Mouse (Mus musculus) heart, embryonic 11.5 days (tissue): ENCODE measurements around the gene Palb2. TPM values are rescaled to one million over a fixed set of nuclear protein-coding genes. Genes with fewer than 3 reads are reported as not detected.

Experiments
- ATAC-seq: fragments of 200-750 bp; cut with Nextera tagmentation; replicated peaks from 2 replicates; pipeline ENCODE4 v1.8.0; 2017; ENCODE audit warnings: moderate library complexity; ENCODE audit not compliant: insufficient number of reproducible peaks, low FRiP score, low TSS enrichment
- H3K27ac ChIP-seq: fragments of 300-500 bp; sonication (generic); 2 replicates; pipeline ENCODE4 v1.5.1; 2014; ENCODE audit warnings: mild to moderate bottlenecking, low read depth, low read length
- H3K27me3 ChIP-seq: fragments of 300-500 bp; sonication (generic); 2 replicates; pipeline ENCODE4 v1.6.1; 2014; ENCODE audit warnings: mild to moderate bottlenecking, low read length, mixed read lengths; ENCODE audit not compliant: control insufficient read depth, insufficient read depth
- H3K36me3 ChIP-seq: fragments of 300-500 bp; sonication (generic); 2 replicates; pipeline ENCODE4 v1.6.1; 2014; ENCODE audit warnings: mild to moderate bottlenecking, low read length, moderate library complexity, mixed read lengths; ENCODE audit not compliant: control insufficient read depth, insufficient read depth
- H3K4me1 ChIP-seq: fragments of 300-500 bp; sonication (generic); 2 replicates; pipeline ENCODE4 v1.6.1; 2014; ENCODE audit warnings: low read length; ENCODE audit not compliant: control insufficient read depth, insufficient read depth
- H3K4me2 ChIP-seq: fragments of 300-500 bp; sonication (generic); 2 replicates; pipeline ENCODE4 v1.6.1; 2014; ENCODE audit warnings: mild to moderate bottlenecking, moderate library complexity
- H3K4me3 ChIP-seq: fragments of 300-500 bp; sonication (generic); 2 replicates; pipeline ENCODE4 v1.5.1; 2014; ENCODE audit warnings: low read depth, low read length
- H3K9ac ChIP-seq: fragments of 300-500 bp; sonication (generic); 2 replicates; pipeline ENCODE4 v1.6.1; 2014; ENCODE audit warnings: mild to moderate bottlenecking, low read depth, low read length, moderate library complexity
- H3K9me3 ChIP-seq: fragments of 300-500 bp; sonication (generic); replicated peaks from 2 replicates; pipeline ENCODE4 v1.6.1; 2016; ENCODE audit warnings: low read length; ENCODE audit not compliant: control insufficient read depth
- WGBS: fragments of 180-500 bp; shearing (Covaris S2); extraction: QIAGEN DNeasy Blood & Tissue Kit; methylation state at CpG from one replicate; pipeline ENCODE4 v1.1.7; 2014; ENCODE audit not compliant: insufficient replicate concordance; 5-methylcytosine and 5-hydroxymethylcytosine counted together
- polyA plus RNA-seq: library from polyadenylated mRNA; unstranded; fragments of >200 nt; fragmentation: Nextera tagmentation; extraction: Ambion mirVana; gene quantifications from 2 replicates; pipeline ENCODE4 v1.2.1, GENCODE M21; 2014

Gene Palb2
- polyA plus RNA-seq, result 12.6 and 13.9 TPM in 2 replicates

DNA sequence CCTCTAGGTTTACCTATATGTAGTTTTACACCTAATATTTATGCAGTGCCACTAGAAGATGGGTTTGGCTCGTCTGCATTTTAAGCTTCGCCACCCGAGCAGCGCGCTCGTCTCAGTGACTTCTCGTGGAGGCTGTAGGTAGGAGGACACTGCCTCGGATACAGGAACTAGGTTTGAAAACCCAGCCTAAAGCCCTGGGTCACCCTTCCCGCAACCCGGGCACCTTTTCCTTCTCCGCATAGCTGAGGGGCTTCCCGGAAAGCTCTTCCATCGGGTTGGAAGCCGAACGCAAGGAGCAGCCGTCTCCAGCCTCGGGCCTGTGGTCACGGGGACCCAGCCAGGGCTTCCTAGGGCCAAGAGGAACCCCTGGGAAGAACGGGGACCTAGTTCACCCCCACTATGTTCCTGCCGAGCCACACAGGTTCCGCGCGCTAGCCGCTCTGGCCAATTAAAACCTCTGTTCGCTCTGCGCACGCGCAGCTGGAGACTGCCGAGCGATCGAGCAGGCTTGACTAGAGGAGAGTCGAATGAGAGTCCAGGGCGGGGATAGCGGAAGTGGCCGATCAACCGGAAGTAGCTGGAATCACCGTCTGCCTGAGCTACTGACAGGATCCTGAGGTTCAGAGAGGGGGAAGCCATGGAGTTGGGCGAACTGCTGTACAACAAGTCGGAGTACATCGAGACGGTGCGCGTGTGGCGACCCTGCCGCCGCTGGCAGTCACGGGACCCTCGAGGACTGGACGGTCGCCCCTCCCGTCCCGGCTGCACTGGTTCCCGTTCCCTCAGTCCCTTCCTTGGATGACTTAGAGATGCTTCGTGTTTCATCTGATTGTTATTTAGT lies at the start of gene Palb2, which contains the start of gene Dctn5:
TSS of gene Palb2 (minus strand) at position 489 of the 841 bp plus-strand sequence.
TSS of gene Dctn5 (plus strand) at position 545 of the 841 bp plus-strand sequence.
- Histone ChIP-seq H3K27ac (peak within 1 kb of the TSS; percentile 57; the same call in 1 of the 2 replicates), H3K27me3 (no peaks in the 10 kb centered on the region), H3K4me1 (0 out of 2 replicates have a peak, but pooled peaks cover 3% of the 10 kb centered on the region), H3K4me2 (peak within 1 kb of the TSS; percentile 73), H3K36me3 (peaks cover 2% of the 10 kb centered on the region), H3K9me3 (no peaks in the 10 kb centered on the region), H3K9ac (peak within 1 kb of the TSS; percentile 82), H3K4me3 (peak within 1 kb of the TSS; percentile 68)
- WGBS, result under 1% methylated on average over 54 of the region's 54 CpGs
- ATAC-seq, result peak; percentile 98

GRCm38 (mm10) chr7:122180720-122181119 lies 47.9 kb upstream of the Palb2 start:
- no peak overlapping the region for H3K4me3 ChIP-seq
- no peaks in the 10 kb centered on the region for H3K27me3 ChIP-seq
- H3K9ac ChIP-seq, result no peak overlapping the region
- H3K4me1 ChIP-seq, result no peaks in the 10 kb centered on the region
- no peaks in the 10 kb centered on the region for H3K36me3 ChIP-seq
- H3K9me3 ChIP-seq, result no peaks in the 10 kb centered on the region
- H3K27ac ChIP-seq, result no peak overlapping the region
- ATAC-seq, result no peak
- 81% methylated on average over 7 of the region's 7 CpGs for WGBS
- no peak overlapping the region for H3K4me2 ChIP-seq

DNA sequence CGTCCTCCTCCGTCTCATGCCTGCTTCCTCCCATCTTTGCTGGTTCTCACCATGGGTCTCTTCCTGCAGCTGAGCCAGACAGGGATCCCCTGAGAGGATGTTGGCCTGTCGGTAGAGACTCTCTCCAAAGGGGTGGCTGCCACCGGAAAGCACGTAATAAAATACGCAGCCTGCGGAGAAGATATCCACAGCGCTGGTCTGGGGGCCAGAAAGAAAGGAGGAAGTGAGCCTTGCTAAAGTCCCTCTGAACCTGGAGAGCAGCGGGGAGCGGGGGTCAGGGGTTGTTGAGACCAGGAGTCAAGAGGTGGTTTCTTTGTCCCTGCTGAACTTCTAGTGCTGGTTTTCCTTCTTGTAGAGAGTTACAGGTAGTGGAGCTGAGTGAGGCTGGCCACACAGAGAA lies 38.8 kb upstream of the Palb2 start:
- ATAC-seq, result no peak
- Histone ChIP-seq H3K27ac (no peak overlapping the region), H3K9me3 (no peaks in the 10 kb centered on the region), H3K36me3 (peaks cover 31% of the 10 kb centered on the region), H3K4me2 (no peak overlapping the region), H3K9ac (no peak overlapping the region), H3K4me3 (no peak overlapping the region), H3K27me3 (no peaks in the 10 kb centered on the region), H3K4me1 (no peaks in the 10 kb centered on the region)
- WGBS, result 76% methylated on average over 10 of the region's 10 CpGs

- peaks cover 40% of the 10 kb centered on the region for H3K36me3 ChIP-seq
- no peaks in the 10 kb centered on the region for H3K9me3 ChIP-seq
- no peak overlapping the region for H3K27ac ChIP-seq
- ATAC-seq, result no peak
- no peak overlapping the region for H3K4me3 ChIP-seq
- whole genome bisulfite sequencing, result 84% methylated on average over 6 of the region's 6 CpGs
- no peaks in the 10 kb centered on the region for H3K27me3 ChIP-seq
- H3K9ac ChIP-seq, result no peak overlapping the region
- H3K4me1 ChIP-seq, result no peaks in the 10 kb centered on the region
- H3K4me2 ChIP-seq, result no peak overlapping the region
These were observed 37.9 kb upstream of the Palb2 start for GRCm38 (mm10) chr7:122170705-122171104.

GRCm38 (mm10) chr7:122167203-122167602 lies 34.4 kb upstream of the Palb2 start:
- H3K4me2 ChIP-seq, result no peak overlapping the region
- ATAC-seq, result no peak
- H3K27me3 ChIP-seq, result no peaks in the 10 kb centered on the region
- H3K36me3 ChIP-seq, result peaks cover 59% of the 10 kb centered on the region
- H3K9ac ChIP-seq, result no peak overlapping the region
- WGBS, result 91% methylated on average over 7 of the region's 7 CpGs
- H3K4me1 ChIP-seq, result no peaks in the 10 kb centered on the region
- H3K27ac ChIP-seq, result no peak overlapping the region
- H3K4me3 ChIP-seq, result no peak overlapping the region
- H3K9me3 ChIP-seq, result no peaks in the 10 kb centered on the region

DNA sequence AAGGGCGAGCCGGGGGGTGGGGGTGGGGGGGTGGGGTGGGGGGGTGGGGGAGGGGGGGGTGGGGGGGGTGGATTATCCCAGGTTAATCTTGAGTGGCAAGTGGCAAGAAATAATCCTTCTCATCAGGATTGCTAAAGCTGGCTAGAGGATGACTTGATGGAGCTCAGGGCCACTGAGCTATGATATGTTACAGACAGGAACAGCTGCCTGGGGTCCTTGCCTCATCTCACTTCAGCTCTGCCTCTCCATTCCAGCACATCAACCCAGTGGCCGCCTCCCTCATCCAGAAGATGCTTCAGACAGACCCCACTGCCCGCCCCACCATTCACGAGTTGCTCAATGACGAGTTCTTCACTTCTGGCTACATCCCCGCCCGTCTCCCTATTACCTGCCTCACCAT lies 31.0 kb upstream of the Palb2 start:
- H3K9ac ChIP-seq, result no peak overlapping the region
- H3K9me3 ChIP-seq, result no peaks in the 10 kb centered on the region
- no peak overlapping the region for H3K27ac ChIP-seq
- H3K4me1 ChIP-seq, result peaks cover 14% of the 10 kb centered on the region
- no peak for ATAC-seq
- no peak overlapping the region for H3K4me3 ChIP-seq
- H3K36me3 ChIP-seq, result peaks cover 51% of the 10 kb centered on the region
- 94% methylated on average over 7 of the region's 8 CpGs for WGBS
- no peak overlapping the region for H3K4me2 ChIP-seq
- H3K27me3 ChIP-seq, result no peaks in the 10 kb centered on the region

- peak overlapping the region; percentile 68 for H3K4me3 ChIP-seq
- H3K27ac ChIP-seq, result peak overlapping the region; percentile 42
- H3K27me3 ChIP-seq, result no peaks in the 10 kb centered on the region
- 2% methylated on average over 12 of the region's 12 CpGs for WGBS
- H3K36me3 ChIP-seq, result peaks cover 23% of the 10 kb centered on the region
- ATAC-seq, result no peak
- no peaks in the 10 kb centered on the region for H3K9me3 ChIP-seq
- H3K4me2 ChIP-seq, result peak overlapping the region; percentile 86
- peaks cover 21% of the 10 kb centered on the region for H3K4me1 ChIP-seq
- H3K9ac ChIP-seq, result peak overlapping the region; percentile 81
These were observed 27.3 kb upstream of the Palb2 start for GRCm38 (mm10) chr7:122160037-122160436.

DNA sequence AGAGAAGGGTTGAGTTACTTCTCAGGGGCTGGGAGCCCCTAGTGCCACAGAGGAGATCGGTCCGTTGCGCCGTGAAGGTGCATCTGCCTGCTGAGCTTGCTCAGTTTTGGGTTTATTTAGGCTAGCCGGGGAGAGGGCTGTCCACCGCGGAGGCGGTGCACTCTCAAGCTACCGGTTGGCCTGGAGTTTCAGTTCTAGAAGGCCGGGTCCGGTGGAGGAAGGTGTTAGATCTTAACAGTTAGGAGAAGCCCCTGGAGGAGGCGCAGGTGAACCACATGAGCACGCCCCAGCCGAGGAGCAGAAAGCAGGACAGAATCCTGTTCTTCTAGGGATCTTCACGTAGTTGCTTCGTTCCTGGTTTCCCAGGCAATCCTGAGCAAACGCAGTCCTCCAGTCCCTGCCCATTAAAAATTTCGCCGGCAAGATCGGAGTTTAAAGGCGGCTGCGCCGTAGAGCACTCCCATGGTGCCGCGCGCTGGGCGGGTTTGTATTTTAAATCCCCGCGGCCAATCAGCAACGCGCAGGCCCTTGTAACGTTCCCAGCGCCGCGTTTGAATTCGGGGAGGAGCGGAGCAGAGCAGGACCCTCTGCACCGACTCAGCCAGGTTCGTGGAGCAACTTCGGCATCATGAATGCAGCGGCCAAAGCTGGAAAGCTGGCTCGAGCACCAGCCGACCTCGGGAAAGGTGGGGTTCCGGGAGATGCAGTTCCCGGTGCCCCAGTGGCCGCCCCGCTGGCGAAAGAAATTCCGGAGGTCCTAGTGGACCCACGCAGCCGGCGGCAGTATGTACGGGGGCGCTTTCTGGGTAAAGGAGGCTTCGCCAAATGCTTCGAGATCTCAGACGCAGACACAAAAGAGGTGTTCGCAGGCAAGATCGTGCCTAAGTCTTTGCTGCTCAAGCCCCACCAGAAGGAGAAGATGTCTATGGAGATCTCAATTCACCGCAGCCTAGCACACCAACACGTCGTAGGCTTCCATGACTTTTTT lies 26.4 kb upstream of the Palb2 start, which contains the start of gene Plk1:
TSS of gene Plk1 (plus strand) at position 525 of the 988 bp plus-strand sequence.
- Histone ChIP-seq H3K27ac (peak within 1 kb of the TSS; percentile 81), H3K27me3 (no peaks in the 10 kb centered on the region), H3K4me2 (peak within 1 kb of the TSS; percentile 86), H3K36me3 (peaks cover 20% of the 10 kb centered on the region), H3K9me3 (no peaks in the 10 kb centered on the region), H3K4me3 (peak within 1 kb of the TSS; percentile 68), H3K9ac (peak within 1 kb of the TSS; percentile 81), H3K4me1 (peaks cover 21% of the 10 kb centered on the region)
- ATAC-seq, result peak; percentile 88
- WGBS, result under 1% methylated on average over 63 of the region's 63 CpGs
